Mouse (Mus musculus) intestine, embryonic 15.5 days (tissue): ENCODE measurements around the gene Fcho1. TPM values are rescaled to one million over a fixed set of nuclear protein-coding genes. Genes with fewer than 3 reads are reported as not detected.
A peak's percentile ranks its signal among the peaks of the same experiment; 100 is the strongest.
"Not testable (repeated sequence)": the region's sequence is repeated elsewhere in the genome, so short reads cannot be mapped to it uniquely, and the experiment has no call there.

ENCODE experiments used
- ATAC-seq: fragments of 200-750 bp; cut with Nextera tagmentation; 2 replicates; pipeline ENCODE4 v1.8.0; 2017; ENCODE audit warnings: moderate TSS enrichment, moderate library complexity
- H3K27ac ChIP-seq: fragments of 300-500 bp; sonication (generic); 2 replicates; pipeline ENCODE4 v1.5.1; 2015; ENCODE audit warnings: mild to moderate bottlenecking, inconsistent platforms
- H3K27me3 ChIP-seq: fragments of 300-500 bp; sonication (generic); replicated peaks from 2 replicates; pipeline ENCODE4 v1.6.1; 2015; ENCODE audit warnings: inconsistent platforms
- H3K36me3 ChIP-seq: fragments of 300-500 bp; sonication (generic); 2 replicates; pipeline ENCODE4 v1.6.1; 2015; ENCODE audit warnings: inconsistent platforms
- H3K4me1 ChIP-seq: fragments of 300-500 bp; sonication (generic); replicated peaks from 2 replicates; pipeline ENCODE4 v1.6.1; 2015; ENCODE audit warnings: inconsistent platforms
- H3K4me2 ChIP-seq: fragments of 300-500 bp; sonication (generic); replicated peaks from 2 replicates; pipeline ENCODE4 v1.6.1; 2015; ENCODE audit warnings: mild to moderate bottlenecking, inconsistent platforms
- H3K4me3 ChIP-seq: fragments of 300-500 bp; sonication (generic); replicated peaks from 2 replicates; pipeline ENCODE4 v1.5.1; 2015; ENCODE audit warnings: inconsistent platforms
- H3K9ac ChIP-seq: fragments of 300-500 bp; sonication (generic); 2 replicates; pipeline ENCODE4 v1.6.1; 2015; ENCODE audit warnings: inconsistent platforms
- H3K9me3 ChIP-seq: fragments of 300-500 bp; sonication (generic); 2 replicates; pipeline ENCODE4 v1.6.1; 2016; ENCODE audit warnings: inconsistent platforms
- WGBS: fragments of 180-500 bp; shearing (Covaris S2); methylation state at CpG from one replicate; pipeline ENCODE4 v1.1.7; 2015; 5-methylcytosine and 5-hydroxymethylcytosine counted together
- polyA plus RNA-seq: library from polyadenylated mRNA; unstranded; fragments of >200 nt; fragmentation: Nextera tagmentation; extraction: Ambion mirVana; gene quantifications from 2 replicates; pipeline ENCODE4 v1.2.1, GENCODE M21; 2015

The Fcho1 gene
- 5.3 and 7.1 TPM in 2 replicates for polyA plus RNA-seq

DNA sequence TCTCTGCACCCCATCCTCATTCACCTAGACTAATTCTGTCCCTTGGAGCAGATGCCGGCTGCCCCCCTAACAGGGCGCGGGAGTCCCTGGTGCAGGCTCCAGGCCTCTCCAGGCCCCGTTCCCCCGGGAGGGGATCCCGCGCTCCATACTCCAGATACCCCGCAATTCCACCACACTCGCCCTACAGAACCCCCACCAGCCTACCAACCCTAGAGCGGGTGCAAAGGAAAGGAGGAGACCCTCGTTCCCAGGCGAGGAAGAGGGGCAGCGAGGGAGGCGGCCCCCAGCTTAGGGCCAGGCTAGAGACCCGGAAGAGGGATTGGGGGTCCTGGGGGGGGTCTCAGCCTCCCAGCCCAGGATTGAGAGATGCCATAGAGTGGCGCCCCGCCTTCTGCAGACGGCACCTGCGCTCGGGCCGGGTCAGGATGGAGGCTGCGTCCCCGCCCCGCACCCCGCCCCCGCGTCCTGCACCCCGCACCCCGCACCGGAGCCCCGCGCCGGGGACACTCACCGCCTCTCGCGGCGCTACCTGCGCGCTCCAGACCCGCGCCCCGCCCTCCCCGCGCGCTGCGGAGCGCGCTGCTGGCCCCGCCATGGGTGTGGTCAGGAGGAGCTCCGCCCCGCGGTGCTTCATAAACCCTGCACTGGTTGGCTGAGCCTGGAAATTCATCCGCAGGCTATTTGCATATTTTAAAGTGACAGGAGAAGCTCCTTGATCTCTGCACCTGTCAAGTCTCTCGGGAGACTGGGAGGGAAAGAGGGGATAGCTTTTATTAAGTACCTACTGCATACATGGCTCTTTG, at the start of gene Fcho1:
Fcho1 (minus strand) TSS at position 595 of the 803 bp plus-strand sequence.
- no peaks in the 10 kb centered on the region for H3K36me3 ChIP-seq
- peak within 1 kb of the TSS; percentile 58 for H3K4me3 ChIP-seq
- peak within 1 kb of the TSS; percentile 92 for H3K4me2 ChIP-seq
- under 1% methylated on average over 54 of the region's 54 CpGs for WGBS
- H3K9ac ChIP-seq = peak within 1 kb of the TSS; percentile 61
- no peak within 1 kb of the TSS for H3K27ac ChIP-seq
- peak; percentile 93 for ATAC-seq
- H3K27me3 ChIP-seq = peaks cover 5% of the 10 kb centered on the region
- peaks cover 10% of the 10 kb centered on the region for H3K4me1 ChIP-seq
- H3K9me3 ChIP-seq = no peaks in the 10 kb centered on the region

DNA sequence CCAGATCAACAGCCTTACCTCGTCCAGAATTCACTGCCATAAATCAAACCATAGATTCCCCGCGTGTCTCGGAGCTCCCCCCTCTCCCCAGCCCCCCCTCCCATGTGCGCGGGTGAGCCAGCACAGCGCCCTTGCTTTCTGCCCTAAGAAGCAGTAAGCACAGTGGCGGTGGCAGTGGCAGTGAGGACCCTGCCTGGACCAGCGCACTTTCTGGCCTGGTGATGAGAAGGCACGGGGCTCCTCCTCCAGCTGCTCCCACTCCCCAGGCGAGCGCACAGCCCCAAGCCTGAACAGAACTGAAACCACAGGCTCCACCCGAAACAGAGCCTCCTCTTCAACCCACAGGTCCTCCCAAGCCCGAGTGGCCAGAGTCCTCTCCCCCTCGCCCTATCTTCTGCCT, 45.8 kb upstream of the Fcho1 start:
- H3K4me3 ChIP-seq = no peak overlapping the region
- H3K9ac ChIP-seq = no peak overlapping the region
- H3K9me3 ChIP-seq = no peaks in the 10 kb centered on the region
- no peaks in the 10 kb centered on the region for H3K4me1 ChIP-seq
- ATAC-seq = no peak
- H3K27ac ChIP-seq = no peak overlapping the region
- H3K4me2 ChIP-seq = no peak overlapping the region
- 91% methylated on average over 15 of the region's 15 CpGs for WGBS
- H3K36me3 ChIP-seq = no peaks in the 10 kb centered on the region
- H3K27me3 ChIP-seq = no peaks in the 10 kb centered on the region

DNA sequence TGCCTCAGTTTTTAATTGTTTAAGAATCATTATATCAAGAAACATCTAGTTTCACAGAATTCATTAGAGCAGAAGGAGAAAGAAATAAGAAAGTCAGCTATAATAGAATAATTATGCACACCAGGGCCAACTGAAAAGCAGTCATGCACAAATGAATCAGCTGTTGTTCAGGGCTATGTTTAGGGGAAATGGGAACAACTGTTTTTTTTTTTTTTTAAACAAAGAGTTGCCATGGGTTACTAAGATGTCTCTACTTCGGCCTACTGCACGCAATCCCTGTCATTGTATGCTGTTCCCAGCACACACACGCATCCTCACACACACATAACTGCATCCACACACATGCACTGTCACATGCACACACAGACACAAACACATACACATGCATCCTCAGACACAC, 33.3 kb upstream of the Fcho1 start:
- H3K36me3 ChIP-seq = no peaks in the 10 kb centered on the region
- no peak overlapping the region for H3K4me2 ChIP-seq
- no peaks in the 10 kb centered on the region for H3K27me3 ChIP-seq
- no peak overlapping the region for H3K4me3 ChIP-seq
- ATAC-seq = no peak
- H3K9me3 ChIP-seq = no peaks in the 10 kb centered on the region
- H3K9ac ChIP-seq = no peak overlapping the region
- 80% methylated on average over 3 of the region's 3 CpGs for WGBS
- no peak overlapping the region for H3K27ac ChIP-seq
- H3K4me1 ChIP-seq = no peaks in the 10 kb centered on the region

DNA sequence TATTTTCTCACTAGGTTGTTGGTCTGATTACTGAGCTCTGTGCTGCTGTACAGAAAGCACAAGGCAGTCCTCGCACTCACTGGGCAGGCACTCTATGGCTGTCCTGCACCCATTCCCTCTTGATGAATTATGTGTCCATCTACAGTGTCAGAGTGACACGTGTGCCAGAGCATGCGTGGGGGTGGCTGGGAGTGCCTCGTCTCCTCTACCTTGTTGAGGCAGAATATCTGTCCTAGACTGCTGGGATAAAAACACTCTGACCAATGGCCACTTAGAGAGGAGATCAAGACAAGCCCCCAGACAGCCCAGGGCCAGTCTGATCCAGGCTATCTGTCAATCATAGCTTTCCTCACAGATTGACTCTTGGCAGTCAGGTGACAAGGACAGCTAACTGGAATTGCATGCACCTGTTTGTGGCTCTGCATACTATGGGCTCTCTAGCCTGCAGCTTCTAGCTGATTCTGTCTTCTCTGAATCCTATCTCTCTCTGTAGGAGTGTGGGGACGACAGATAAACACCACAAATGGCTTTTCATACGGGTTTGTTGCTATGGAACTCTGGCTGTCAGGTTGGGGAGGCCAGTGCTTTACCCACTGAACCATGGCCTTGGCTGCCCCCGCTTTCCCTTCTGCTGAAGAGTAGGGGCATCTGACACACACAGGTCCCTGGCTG, 27.5 kb upstream of the Fcho1 start:
- not testable (repeated sequence) for H3K4me2 ChIP-seq

DNA sequence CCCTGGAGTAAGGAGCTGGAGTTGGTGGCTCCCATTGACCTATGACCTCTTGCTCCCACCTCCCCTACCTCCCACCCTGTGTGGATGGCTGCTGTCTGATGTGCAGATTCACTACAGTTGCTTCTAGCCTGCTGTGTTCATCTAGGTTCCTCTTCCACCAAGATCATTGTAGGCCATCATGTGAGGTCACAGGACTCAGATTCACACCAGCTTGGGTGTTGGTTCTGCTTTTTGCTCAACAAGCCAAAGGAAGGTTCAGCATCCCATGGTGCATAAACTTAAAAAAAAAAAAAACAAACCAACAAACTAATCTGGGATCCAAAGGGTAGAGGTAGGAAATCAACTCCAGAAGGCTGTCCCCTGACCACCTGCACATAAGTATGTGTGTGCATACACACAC, 26.7 kb upstream of the Fcho1 start:
- H3K27ac ChIP-seq, H3K4me2 ChIP-seq, H3K27me3 ChIP-seq, H3K36me3 ChIP-seq, H3K9me3 ChIP-seq, H3K4me3 ChIP-seq, ATAC-seq, H3K4me1 ChIP-seq, H3K9ac ChIP-seq: not testable (repeated sequence)

More for the DNA sequence above, 27.5 kb upstream of the Fcho1 start:
- ATAC-seq, H3K4me3 ChIP-seq, H3K36me3 ChIP-seq, H3K27ac ChIP-seq, H3K9me3 ChIP-seq, H3K4me1 ChIP-seq, H3K27me3 ChIP-seq, H3K9ac ChIP-seq: not testable (repeated sequence)
- 56% methylated on average over 7 of the region's 7 CpGs for WGBS

DNA sequence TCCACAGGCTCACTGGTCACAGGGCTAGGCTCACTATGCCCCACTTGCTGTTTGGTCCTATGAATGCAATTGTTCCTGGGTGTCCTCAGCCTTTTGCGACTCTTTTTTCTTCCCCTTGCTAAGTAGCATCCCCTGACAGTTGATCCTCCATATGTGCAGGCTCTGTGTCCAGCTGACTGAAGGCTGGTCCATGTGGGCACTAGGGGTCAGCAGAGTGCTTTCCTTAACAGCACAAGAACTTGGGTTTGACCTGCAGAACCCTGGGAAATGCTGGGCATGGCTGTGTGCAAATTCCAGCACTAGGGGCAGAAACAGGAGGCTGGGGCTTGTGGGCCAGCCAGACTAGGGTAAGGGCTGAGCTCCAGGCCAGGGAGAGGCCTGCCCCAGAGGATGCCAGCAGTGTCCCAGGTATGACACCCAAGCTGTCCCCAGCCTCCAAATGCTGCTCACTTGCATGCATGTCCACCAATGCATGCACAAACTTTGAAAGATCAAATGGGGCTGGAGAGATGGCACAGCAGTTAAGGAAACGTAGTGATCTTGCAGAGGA, 25.9 kb upstream of the Fcho1 start:
- H3K4me2 ChIP-seq, H3K4me3 ChIP-seq, H3K27me3 ChIP-seq, H3K9me3 ChIP-seq, H3K9ac ChIP-seq, H3K27ac ChIP-seq, H3K4me1 ChIP-seq, H3K36me3 ChIP-seq: not testable (repeated sequence)
- ATAC-seq = 0 out of 2 replicates have a peak, but pooled peaks have one; percentile 66
- 44% methylated on average over 2 of the region's 2 CpGs for WGBS

DNA sequence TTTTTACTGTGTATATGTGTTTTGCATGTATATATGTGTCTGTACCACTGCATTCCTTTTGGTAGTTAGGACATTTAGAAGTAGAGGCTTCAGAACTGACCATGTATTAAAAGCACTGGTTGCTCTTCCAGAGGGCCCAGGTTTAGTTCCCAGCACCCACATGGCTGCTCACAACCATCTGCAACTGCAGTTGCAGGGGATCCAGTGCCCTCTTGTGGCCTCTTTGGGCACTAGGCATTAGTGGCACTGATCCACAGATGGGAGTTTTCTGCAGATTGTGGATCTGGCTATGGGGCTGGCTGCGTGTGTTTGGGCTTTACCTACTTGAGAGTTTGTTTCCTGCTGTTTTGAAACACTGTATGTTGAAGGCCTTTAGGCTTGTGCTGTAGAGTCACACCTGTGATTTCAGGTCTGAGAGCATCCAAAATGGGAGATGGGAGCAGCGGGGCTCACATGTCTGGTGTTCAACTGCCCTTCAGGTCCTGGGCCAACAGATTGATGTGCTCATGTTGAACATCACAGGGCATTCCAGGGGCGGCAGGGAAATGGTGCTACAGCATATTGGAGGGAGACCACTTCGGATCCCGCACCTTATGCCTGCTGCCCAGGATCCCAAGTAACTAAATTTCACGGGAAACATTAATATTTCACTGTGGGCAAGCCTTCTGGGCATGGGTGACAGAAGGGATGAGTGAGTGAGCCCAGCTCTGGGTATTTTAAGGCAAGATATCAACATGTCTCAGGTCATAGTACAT, 24.0 kb upstream of the Fcho1 start:
- not testable (repeated sequence) for H3K9me3 ChIP-seq, ATAC-seq, H3K9ac ChIP-seq, H3K27ac ChIP-seq, H3K4me2 ChIP-seq, H3K4me3 ChIP-seq, H3K36me3 ChIP-seq, H3K4me1 ChIP-seq, H3K27me3 ChIP-seq
- 86% methylated on average over 6 of the region's 6 CpGs for WGBS

DNA sequence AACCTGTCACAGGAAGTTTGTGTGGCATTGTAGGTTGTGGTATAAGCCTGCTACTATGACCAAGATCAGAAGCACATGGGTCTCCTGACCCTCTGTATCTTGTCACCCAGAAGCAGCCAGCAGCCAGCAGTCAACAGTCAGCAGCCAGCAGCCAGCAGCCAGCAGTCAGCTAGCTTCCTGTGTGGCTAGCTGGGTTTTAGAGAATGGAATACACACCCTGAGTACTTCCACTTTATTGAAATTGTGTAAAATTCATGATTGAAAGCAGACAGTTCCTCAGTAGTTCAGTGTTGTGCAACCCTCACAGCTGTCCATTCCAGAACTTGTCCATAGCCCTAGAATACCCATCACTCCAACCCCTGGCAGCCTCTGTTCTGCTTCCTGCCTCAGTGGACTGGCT, 21.6 kb upstream of the Fcho1 start:
- not testable (repeated sequence) for H3K9me3 ChIP-seq, H3K27ac ChIP-seq, H3K4me2 ChIP-seq, H3K4me1 ChIP-seq, H3K36me3 ChIP-seq, H3K4me3 ChIP-seq, H3K9ac ChIP-seq, ATAC-seq, H3K27me3 ChIP-seq

DNA sequence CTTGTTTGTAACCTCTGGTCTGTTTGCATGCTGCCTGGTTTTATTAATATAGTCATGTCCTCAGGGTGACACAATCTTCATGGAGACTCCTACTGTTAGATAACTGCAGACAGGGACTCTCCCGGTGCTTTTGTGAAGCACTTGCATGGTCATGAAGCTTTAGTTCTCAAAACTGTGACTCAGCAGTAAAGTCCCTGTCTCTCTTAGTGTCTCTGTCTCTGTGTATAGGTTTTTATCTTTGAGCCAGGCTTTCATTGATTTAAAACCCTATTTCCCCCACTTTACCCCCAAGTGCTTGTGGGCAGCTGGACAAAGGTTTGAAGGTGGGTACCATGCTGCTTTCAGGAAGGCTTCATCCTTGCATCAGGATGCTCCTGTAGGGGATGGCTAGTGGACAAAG, 19.8 kb upstream of the Fcho1 start:
- Histone ChIP-seq H3K9ac (no peak overlapping the region), H3K4me3 (no peak overlapping the region), H3K4me1 (peaks cover 6% of the 10 kb centered on the region; the same call in 1 of the 2 replicates), H3K9me3 (no peaks in the 10 kb centered on the region), H3K4me2 (no peak overlapping the region), H3K27ac (no peak overlapping the region), H3K36me3 (no peaks in the 10 kb centered on the region), H3K27me3 (no peaks in the 10 kb centered on the region)
- 89% methylated on average over 1 of the region's 1 CpGs for WGBS
- no peak for ATAC-seq

DNA sequence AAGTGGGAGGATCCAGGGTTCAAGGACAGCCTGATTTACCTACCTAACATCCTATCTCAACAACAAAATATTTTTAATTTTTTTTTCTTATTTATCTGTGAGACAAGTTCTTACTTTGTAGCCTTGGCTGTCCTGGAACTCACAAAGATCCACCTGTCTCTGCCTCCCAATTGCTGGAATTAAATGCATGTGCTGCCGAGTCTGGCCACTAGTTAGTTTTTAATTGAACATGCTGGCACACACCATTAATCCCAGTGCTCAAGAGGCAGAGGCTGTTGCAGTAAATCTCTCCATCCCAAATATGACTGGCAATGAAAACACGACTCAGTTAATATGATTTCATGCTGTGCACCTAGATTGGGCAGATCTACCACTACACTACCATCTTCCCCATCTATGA, 17.3 kb upstream of the Fcho1 start:
- peaks cover 6% of the 10 kb centered on the region; the same call in 1 of the 2 replicates for H3K4me1 ChIP-seq
- no peaks in the 10 kb centered on the region for H3K27me3 ChIP-seq
- H3K4me2 ChIP-seq = no peak overlapping the region
- no peak overlapping the region for H3K9ac ChIP-seq
- no peak overlapping the region for H3K4me3 ChIP-seq
- H3K9me3 ChIP-seq = no peaks in the 10 kb centered on the region
- ATAC-seq = no peak
- no peak overlapping the region for H3K27ac ChIP-seq
- WGBS = 69% methylated on average over 2 of the region's 2 CpGs
- no peaks in the 10 kb centered on the region for H3K36me3 ChIP-seq

DNA sequence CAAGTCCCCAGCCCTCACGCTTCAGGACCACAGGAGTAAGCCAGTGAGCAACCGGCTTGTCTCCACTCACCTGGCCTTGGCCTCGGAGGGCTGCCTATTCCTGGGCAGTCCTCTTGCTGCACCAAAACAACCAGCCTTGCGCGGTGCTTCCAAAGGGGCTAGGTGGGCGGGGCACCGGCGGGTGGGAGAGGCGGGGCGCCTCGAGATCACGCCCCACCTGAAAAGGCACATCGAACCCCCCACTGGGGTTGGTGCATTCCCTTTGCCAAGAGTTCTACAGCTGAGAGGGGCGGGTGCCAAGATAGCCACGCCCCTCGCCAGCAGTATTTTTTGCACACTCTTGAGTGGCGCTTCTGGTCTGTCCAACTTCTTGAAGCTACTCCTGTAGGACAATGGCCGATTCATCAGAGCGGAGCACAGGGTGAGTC, 16.2 kb upstream of the Fcho1 start:
- Histone ChIP-seq H3K9ac (no peak overlapping the region), H3K4me1 (peaks cover 6% of the 10 kb centered on the region; the same call in 1 of the 2 replicates), H3K27ac (no peak overlapping the region), H3K4me2 (peak overlapping the region; percentile 62), H3K27me3 (no peaks in the 10 kb centered on the region), H3K9me3 (no peaks in the 10 kb centered on the region), H3K36me3 (no peaks in the 10 kb centered on the region), H3K4me3 (peak overlapping the region; percentile 15; the same call in 1 of the 2 replicates)
- peak; percentile 80 for ATAC-seq
- WGBS = 5% methylated on average over 19 of the region's 19 CpGs

DNA sequence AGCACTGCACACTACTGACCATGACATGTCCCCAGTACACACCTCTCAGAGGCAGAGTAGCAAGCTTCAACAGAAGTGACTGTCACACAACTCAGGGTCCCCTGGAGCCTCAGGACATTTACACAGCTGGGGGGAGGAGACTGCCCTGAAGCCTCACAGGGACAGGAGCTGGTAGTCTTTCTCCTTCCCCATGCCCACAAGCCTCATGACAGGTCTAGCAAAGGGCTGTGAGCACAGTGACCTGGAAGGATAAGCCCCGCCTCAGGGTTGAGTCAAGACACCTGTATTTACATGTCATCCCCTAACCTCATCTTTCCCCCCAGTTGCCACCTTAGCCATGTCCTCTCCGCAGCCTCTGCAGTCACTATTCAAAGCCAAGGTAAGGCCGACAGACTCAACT, 15.7 kb upstream of the Fcho1 start:
- no peak overlapping the region for H3K4me3 ChIP-seq
- H3K4me2 ChIP-seq = peak overlapping the region; percentile 62
- H3K9ac ChIP-seq = no peak overlapping the region
- no peaks in the 10 kb centered on the region for H3K36me3 ChIP-seq
- no peaks in the 10 kb centered on the region for H3K27me3 ChIP-seq
- WGBS = 27% methylated on average over 3 of the region's 3 CpGs
- H3K4me1 ChIP-seq = peaks cover 6% of the 10 kb centered on the region; the same call in 1 of the 2 replicates
- ATAC-seq = peak; percentile 10; the same call in 1 of the 2 replicates
- no peak overlapping the region for H3K27ac ChIP-seq
- H3K9me3 ChIP-seq = no peaks in the 10 kb centered on the region
